Mouse (Mus musculus): Measurements from ENCODE around the gene Pnkp.

GRCm38 (mm10) chr7:44814952-44815553, 41.9 kb upstream of the Pnkp start:
- TF ChIP-seq CTCF (IDR thresholded peaks at IDR 0.05; ENCODE audit: low read depth) (no peak), EP300 (IDR thresholded peaks at IDR 0.05; ENCODE audit: low read depth) (no peak)

All from liver, embryonic 14.5 days (tissue).